Mouse (Mus musculus) c-Kit-positive CD71-positive TER-119-negative erythroid progenitor cells, embryonic 14.5 days (primary cell): ENCODE data around the gene Olfr699.
"Not testable (repeated sequence)": the region's sequence is repeated elsewhere in the genome, so short reads cannot be mapped to it uniquely, and the experiment has no call there.

ENCODE experiments used
- DNase-seq: peaks from one replicate; pipeline ENCODE4 v3.0.0-alpha.2; 2013; ENCODE audit warnings: low read depth

The Olfr699 gene

GRCm38 (mm10) chr7:106793098-106793497 is at the start of gene Olfr699:
Gene Olfr699 (minus strand): TSS chr7:106793198.
- no peak for DNase-seq

GRCm38 (mm10) chr7:106833793-106834192 is 40.8 kb upstream of the Olfr699 start, which contains the start of gene Olfr702:
Gene Olfr702 (minus strand): TSS chr7:106833893.
- no peak for DNase-seq

- no peak for DNase-seq
These were observed 25.4 kb upstream of the Olfr699 start for GRCm38 (mm10) chr7:106818414-106818813.

- peak; percentile 9 for DNase-seq
These were observed 22.8 kb upstream of the Olfr699 start for GRCm38 (mm10) chr7:106815775-106816174.

GRCm38 (mm10) chr7:106813829-106814228 is 20.8 kb upstream of the Olfr699 start, which contains the start of gene Olfr701:
Gene Olfr701 (plus strand): TSS chr7:106814129.
- DNase-seq = no peak

GRCm38 (mm10) chr7:106808734-106809133 is 15.7 kb upstream of the Olfr699 start, which contains the start of gene Olfr700:
Gene Olfr700 (minus strand): TSS chr7:106808834.
- no peak for DNase-seq

GRCm38 (mm10) chr7:106788330-106788729 is 4.7 kb downstream of the Olfr699 start:
- no peak for DNase-seq

GRCm38 (mm10) chr7:106761008-106761407 is 32.0 kb downstream of the Olfr699 start:
- DNase-seq = not testable (repeated sequence)

- DNase-seq = no peak
These were observed 34.2 kb downstream of the Olfr699 start for GRCm38 (mm10) chr7:106758800-106759199.

- no peak for DNase-seq
These were observed 37.7 kb downstream of the Olfr699 start, which contains the start of gene Olfr698 for GRCm38 (mm10) chr7:106755297-106755696. Gene Olfr698 (minus strand): TSS chr7:106755397.

GRCm38 (mm10) chr7:106745811-106746210 is 47.2 kb downstream of the Olfr699 start:
- DNase-seq = no peak

- DNase-seq = no peak
These were observed 50.7 kb downstream of the Olfr699 start, which contains the start of gene Olfr697 for GRCm38 (mm10) chr7:106742343-106742742. Gene Olfr697 (minus strand): TSS chr7:106742443.
